Mouse (Mus musculus): ENCODE results near the gene Frmd4b.

GRCm38 (mm10) chr6:97500246-97500645 is 117.1 kb downstream of the Frmd4b start:
- TF ChIP-seq POLR2A (IDR thresholded peaks at IDR 0.05; ENCODE audit: insufficient read length, low read depth) = no peak
- TF ChIP-seq USF1 (IDR thresholded peaks at IDR 0.05; ENCODE audit: low read depth) = no peak
